ENCODE assay signal across 8 mouse cellular contexts in the genomic region with DNA sequence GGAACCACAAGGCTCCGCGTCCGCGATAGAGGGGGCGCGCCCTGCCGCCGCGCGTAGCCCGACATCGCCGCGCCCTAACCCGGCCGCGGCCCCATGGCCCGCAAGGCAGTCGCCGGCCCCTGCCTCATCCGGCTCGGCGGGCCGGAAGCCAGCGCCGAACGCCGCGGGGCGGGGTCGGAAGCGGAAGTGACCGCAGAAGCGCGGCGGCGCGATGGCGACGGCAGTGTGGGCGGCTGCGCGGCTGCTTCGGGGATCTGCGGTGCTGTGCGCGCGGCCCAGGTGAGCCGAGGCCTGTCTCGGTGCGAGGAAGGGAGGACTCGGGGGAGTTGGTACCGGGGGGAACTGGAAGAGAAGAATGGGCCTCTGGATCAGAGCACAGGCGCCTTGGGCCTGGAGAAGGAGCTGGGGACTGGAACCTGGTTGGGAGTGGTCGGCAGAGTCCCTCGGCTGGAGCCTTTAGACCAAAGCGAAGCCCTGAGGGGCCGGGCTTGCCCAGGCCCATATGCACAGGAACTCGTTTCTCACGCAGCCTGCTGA. TPM values are rescaled to one million over a fixed set of nuclear protein-coding genes. Genes with fewer than 3 reads are reported as not detected.
A peak's percentile ranks its signal among the peaks of the same experiment; 100 is the strongest.
DNase-seq lines count a peak whose midpoint lies in the region; ATAC-seq lines count a peak whose summit lies in the region.

Gene Entr1 (minus strand): TSS at position 163 of the 537 bp plus-strand sequence.
Gene Pmpca (plus strand): TSS at position 186 of the 537 bp plus-strand sequence.

- H3K9ac ChIP-seq in hindbrain, embryonic 12.5 days, result peak within 1 kb of the TSS; percentile 92

- no peaks in the 10 kb centered on the region for H3K9me3 ChIP-seq in hindbrain, embryonic 12.5 days (replicated peaks)

- peak; percentile 80 for DNase-seq in R1 (ENCODE audit: low read depth, low spot score)
- peak; percentile 95 to 96 for DNase-seq in cerebellum, postnatal 10 days
- peak; percentile 70 to 81 for DNase-seq in frontal cortex, postnatal 14 days (ENCODE audit: low spot score in 2 of 2)
- DNase-seq in layer of hippocampus, postnatal 36 days, result peak; percentile 85 to 87
- DNase-seq in lung, postnatal 36 days, result peak; percentile 85
- DNase-seq in retina, postnatal 1 day, result peak; percentile 91
- DNase-seq in thymus, postnatal 4 days, result peak; percentile 93

- peaks cover 22% of the 10 kb centered on the region for H3K4me1 ChIP-seq in hindbrain, embryonic 12.5 days

- H3K4me3 ChIP-seq in hindbrain, embryonic 12.5 days, result peak within 1 kb of the TSS; percentile 75

- H3K27ac ChIP-seq in hindbrain, embryonic 12.5 days, result peak within 1 kb of the TSS; percentile 64

- peak within 1 kb of the TSS; percentile 96 for H3K4me2 ChIP-seq in hindbrain, embryonic 12.5 days (replicated peaks)

- H3K27me3 ChIP-seq in hindbrain, embryonic 12.5 days, result no peaks in the 10 kb centered on the region

- whole genome bisulfite sequencing in hindbrain, embryonic 12.5 days, result under 1% methylated on average over 57 of the region's 60 CpGs

- ATAC-seq in hindbrain, embryonic 12.5 days (ENCODE audit: low FRiP score), result peak; percentile 92

- peaks cover 75% of the 10 kb centered on the region for H3K36me3 ChIP-seq in hindbrain, embryonic 12.5 days

RNA-seq across cellular contexts. Expression of gene Entr1, which starts in this region (rescaled TPM):
- 179 and 188 TPM in 2 replicates for polyA plus RNA-seq in hindbrain, embryonic 12.5 days (2016; fragmentation: Nextera tagmentation; extraction: Ambion mirVana)
- total RNA-seq in layer of hippocampus, postnatal 36 days (2021), result 100 to 1,000 TPM; 151 to 165 TPM

RNA-seq across cellular contexts. Expression of gene Pmpca, which starts in this region (rescaled TPM):
- 107 and 110 TPM in 2 replicates for polyA plus RNA-seq in hindbrain, embryonic 12.5 days (2016; fragmentation: Nextera tagmentation; extraction: Ambion mirVana)
- total RNA-seq in layer of hippocampus, postnatal 36 days (2021), result 10 to 100 TPM; 86.5 to 93.6 TPM

Comparison
In these comparisons a context has a peak if more than half of its experiments do, and no peak if none do; other contexts are left out.
1. Peak in every context shown above with its lines: DNase-seq, ATAC-seq, H3K4me3 ChIP-seq and H3K27ac ChIP-seq.